Mouse (Mus musculus): Measurements from ENCODE around the gene Ptprn2.

Gene Ptprn2

DNA sequence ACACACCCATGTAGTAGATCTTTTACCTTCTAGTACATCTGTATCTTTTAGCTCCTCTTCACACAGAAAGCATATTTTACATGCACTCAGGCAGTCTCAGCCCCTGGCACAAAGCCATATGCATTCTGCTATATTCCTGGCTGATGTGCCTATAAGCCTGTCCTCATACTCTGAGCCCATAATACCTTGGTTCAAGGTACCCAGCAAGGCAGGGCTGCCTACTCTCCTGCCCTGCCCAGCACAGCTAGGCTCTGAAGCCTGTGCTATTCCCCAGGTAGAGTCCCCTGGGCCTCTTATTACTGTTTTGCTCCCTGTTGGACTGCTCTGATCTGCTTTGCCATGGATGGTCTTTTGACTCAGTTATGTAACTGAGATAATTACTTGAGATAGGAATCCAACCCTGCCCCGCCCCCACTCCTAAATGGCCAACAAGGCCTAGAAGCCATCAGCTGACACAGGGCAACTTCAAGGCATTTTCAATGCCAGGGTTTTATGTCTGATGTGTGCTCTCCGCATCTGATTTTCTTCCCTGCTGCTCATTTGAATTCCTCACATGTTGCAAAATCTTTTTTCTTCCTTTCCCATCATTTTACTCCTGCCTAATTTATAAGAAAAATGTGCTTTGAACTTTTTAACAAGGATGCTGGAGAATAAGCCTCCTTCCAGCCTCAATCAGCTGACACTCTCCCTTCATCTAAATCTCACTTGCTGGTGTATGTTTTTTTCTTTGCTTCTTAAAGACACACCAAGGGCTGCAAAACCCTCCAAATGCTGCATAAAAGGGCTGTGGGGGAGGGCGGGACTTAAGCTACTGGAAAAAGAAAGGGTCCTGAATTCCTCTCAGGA is 598.6 kb downstream of the Ptprn2 start:
- DNase-seq = no peak

DNA sequence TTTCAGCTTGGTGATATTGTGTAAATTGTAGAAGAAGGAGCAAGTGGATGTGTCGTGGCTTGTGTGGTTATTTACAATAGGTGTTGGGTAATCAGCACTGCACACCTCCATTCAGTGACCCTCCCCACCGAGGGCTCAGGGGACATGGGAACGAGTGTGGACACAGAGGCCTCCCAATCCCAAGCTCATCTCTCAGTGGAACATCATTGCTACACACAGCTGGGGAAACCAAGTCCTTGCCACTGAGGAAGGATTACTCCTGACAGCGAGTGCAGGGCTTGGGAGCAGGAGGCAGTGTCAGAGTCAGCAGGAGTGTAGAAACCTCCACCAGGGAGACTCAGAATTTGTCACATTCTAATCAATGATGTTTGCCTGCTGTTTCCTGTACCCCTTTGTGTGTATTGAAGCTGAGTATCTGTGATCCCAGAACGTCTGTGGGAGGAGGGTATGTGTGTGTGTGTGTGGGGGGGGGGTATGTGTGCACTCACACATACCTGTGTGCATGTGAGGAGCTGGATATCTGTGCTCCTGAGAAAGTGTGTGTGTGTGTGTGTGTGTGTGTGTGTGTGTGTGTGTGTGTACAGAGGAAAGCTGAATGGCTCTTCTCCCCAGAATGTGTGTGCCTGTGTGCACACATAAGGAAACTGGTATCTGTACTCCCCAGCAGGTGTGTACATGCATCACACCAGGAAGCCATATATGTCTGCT is 599.3 kb downstream of the Ptprn2 start:
- no peak for DNase-seq

DNA sequence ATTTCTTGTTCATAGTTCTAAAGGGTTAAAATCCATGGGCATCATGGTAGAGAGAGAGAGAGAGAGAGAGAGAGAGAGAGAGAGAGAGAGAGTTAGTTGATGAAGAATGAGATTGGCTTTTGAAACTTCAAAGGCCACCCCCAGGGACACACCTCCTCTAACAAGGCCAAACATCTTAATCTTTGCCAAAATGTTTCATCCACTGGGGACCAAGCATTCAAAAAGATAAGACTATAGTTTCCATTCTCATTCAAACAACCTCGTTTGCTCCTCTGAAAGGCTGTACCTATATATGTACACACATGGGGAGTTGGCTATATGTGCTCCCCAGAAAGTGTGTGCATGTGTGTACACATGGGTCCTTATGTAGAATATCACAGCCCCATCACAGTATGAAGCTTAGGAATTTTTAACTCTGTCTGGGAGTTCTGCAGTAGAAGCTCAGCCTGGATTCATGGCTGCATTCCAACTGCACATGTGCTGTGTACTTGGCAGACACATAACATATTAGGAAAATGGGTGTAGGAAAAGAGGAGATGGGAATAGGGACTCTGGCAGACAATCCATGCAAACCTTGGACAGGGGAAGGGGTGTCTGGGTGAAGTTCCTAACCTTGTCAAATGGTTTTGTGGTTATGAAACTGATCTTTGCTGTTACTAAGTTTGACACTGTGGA is 600.3 kb downstream of the Ptprn2 start:
- no peak for DNase-seq

DNA sequence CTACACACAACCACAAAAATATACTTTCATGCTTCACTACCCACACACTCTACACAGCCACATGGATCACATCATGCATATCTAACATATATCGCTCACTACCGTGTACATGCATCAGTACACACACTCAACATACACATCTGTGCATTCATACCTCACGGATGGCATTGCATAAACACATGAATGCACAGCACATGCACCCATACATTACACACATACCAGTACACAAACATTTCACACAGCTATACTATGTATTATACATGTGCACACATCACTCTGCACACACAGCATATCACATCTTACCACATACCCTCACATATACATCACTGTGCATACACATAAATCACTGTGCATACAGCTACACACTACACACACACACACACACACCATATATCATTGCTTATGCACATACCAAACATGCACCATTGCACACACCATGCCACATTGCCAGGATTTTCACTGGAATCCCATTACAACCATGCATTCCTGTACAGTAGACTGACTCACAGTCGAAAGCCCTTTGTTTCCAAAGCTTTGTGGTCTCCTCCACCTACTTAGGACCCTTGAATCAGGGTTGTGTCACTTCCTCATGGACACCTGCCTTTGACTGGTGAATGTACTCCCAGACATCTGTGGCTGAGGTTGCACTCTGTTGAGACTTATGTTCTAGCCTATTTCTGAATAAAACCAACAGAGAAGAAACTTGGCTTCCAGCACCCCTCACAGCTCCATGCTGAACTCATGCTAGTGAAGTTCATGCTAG is 607.0 kb downstream of the Ptprn2 start:
- DNase-seq = no peak

DNA sequence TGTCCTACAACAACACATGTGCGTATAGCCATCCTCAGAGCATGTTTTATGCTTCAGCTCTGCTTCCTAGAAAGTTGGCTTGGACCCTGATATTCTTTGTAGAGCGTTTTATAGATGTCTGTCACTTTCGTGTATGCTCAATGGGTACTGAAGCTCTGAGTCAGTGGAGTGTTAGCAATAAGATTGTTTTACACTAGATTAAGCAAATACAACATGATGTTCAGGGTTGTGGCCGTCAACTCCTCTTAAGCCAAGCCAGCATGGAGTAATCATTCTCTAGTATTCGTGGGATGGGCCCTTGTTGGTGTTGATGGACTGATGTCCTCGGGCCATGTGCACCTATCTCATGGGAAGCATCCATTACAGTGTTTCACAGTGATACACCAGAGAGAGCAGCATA is 610.4 kb downstream of the Ptprn2 start:
- peak; percentile 81 for DNase-seq

DNA sequence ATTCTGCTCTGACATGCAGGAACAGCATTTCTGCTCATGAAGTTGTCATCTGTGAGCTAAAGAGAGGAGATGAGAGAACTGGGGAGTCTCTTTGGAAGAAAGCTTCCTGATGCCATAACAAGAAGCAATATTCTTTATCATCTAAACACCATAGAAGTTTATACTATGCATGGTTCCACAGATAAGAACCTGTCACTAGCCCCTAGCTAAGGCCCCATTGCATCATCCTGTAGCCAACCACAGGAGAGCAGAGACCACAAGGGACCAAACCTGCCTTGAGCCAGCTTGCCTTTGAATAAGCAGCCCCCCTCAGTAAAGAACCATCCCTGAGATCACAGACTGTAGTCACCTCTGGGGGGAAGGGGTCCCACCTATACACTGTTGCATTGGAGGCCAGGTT is 612.8 kb downstream of the Ptprn2 start:
- no peak for DNase-seq

DNA sequence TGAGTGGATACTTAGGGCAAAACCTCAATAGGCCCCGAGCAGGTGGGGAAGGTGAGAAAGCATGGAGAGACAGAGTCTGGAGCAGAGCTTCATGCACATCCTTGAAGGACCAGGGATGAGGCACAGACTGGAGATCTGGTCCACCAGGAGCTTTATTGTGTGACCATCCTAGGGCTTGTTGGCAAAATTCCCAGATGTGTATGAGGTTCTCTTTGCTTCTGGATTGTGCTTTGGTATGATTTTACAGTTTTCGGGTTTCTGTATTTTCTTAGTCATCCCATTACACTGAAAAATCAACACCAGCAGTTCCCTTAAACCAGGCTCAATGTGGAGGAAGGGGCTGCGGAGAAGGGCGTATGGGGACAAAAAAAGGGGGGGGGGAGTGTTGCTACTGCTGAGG is 621.2 kb downstream of the Ptprn2 start:
- DNase-seq = no peak

DNA sequence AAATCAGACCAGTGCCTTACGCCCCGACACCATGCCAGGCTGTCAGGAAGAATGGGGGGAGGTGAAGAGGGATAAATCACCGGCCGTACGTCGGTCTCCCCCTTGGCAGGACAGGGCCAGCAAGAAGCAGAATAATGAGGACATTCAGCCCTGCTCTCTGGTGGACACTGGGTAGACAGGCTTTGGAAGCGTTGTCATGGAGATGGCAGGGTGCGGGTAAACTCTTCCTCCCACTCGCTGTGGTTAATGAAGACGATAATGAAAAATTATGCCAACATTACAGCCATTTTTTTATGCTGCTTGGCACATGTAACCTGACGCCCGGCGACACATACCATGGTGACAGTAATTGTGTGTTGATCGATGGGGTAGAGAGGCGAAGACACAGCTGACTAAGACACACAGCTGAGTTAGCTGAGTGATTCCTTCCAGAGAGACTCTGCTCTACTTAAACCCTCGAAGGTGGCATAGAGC is 621.7 kb downstream of the Ptprn2 start:
- peak; percentile 96 for DNase-seq

DNA sequence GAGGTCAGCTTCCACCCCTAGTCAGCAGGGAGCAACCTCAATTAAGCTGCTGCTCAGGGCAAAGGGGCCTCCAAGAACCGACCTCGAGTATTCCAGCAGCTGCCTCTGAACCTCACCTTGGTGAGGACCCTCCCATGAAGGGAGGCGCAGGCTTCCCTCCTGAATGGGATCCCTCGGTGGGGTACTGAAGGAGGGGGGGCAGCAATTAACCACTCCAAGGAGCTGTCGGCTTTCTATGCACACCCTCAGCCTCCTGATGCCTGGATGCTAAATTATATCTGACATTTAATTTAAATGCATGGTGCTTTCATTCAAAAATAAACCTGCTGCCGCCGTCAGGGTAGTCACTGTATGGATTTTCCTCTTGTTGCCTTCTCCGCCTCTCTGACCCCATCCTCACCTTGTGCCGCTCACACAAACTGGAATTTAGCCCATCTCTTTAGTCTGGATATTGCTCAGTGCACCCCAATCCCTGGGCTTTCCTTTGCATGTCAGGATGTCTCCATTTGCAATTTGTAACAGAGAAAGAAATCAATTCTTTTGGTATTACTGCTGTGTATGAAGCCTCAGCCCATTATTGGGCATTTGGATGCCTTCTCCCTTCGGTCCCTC is 629.8 kb downstream of the Ptprn2 start:
- DNase-seq = peak; percentile 51

DNA sequence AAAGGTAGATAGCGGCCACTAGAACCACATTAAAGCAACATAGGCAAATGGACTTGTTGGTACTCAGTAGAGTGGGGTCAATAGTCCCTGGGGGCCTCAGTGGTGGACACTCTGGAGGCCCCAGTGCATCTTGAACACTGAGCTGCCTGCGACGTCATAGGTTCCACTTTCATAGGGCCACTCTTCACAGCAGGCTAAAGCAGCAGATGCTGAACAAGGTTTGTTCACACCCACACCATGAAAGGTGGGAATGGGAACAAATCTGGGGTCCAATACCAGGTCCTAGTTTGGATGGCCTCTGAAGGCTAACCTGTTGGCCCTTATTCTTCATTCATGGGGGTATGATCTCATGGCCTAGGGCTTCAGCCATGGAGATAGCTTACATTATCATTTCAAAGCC is 641.6 kb downstream of the Ptprn2 start:
- DNase-seq = no peak

DNA sequence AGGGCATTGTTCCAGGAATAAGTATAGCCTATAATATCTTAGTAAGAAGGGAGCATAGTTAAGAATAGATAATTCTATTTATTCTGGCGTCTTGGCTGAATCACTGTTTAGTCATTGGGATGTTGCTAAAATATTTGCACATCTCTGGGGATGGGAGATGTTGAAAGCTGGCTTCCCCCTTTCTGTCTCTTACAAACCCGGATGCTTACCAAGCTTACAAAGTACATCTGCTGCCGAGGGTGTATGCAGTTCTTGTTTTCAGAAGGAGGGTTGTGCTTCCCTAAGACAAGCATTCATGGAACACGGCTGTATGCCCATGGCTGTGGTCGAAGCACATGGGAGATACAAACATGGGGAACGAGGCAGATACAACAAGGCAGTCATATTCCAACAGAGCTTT is 642.0 kb downstream of the Ptprn2 start:
- no peak for DNase-seq

DNA sequence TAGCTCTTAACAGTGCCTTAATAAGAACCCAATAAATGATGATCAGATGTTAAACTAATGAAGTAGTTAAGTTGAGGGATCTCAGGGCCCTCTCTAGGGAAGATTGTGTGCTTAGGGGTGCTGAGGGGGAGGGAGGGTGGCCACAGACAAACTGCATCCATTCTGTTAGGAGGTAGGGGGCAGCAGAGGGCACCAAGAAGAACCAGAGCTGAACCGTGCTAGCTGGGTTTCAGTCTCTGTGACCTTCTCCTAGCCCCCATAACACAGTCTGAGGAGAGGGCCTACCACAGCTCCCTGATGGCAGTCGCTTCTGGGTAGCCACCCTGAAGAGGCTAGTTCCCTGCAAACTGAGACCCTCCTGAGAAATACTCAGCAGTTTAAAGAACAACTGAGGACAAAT is 646.6 kb downstream of the Ptprn2 start:
- DNase-seq = peak; percentile 68

DNA sequence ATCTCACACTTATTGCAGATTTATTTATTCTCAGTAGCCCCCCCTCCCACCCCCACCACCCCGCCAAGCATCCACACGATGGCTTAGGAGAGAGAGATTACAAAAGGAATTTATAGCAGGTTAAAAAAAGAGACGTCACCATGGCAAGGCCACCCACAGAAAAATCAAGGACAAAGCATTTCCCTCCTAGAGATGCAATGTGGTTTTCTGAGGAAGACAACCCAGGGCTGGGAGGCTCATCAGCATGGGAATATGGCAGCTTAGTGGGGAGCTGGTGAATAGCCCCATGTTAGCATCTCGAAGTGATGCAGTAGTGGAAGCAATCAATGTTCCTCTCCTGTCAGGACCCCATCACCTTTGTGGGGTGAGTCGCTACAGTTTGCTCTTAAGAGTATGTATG is 649.7 kb downstream of the Ptprn2 start:
- DNase-seq = no peak

DNA sequence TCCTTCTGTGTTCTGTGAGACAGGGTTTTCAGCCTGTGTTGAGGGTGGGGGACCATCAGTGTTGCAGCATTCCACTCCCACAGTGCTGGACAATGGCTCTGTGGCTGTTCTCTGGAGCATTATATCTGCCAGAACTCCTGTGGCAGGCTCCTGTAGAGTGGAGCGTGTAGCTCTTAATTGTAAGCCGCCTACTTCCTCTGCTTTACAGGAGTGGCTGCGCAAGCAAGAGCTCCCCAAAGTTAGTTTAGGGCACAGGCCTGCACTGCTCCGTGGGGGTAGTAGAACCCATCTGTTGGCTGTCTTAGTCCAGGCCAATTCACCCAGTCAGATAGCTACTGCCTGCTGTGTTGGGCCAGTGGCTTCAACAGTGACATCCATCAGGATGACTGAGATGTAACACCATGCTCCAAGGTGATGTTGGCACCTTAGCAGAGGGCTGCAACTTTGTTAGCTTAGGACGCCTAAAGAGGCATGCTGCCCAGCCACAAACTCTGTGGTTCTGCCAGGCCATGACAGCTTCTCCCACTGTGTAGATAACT is 651.0 kb downstream of the Ptprn2 start:
- DNase-seq = no peak

DNA sequence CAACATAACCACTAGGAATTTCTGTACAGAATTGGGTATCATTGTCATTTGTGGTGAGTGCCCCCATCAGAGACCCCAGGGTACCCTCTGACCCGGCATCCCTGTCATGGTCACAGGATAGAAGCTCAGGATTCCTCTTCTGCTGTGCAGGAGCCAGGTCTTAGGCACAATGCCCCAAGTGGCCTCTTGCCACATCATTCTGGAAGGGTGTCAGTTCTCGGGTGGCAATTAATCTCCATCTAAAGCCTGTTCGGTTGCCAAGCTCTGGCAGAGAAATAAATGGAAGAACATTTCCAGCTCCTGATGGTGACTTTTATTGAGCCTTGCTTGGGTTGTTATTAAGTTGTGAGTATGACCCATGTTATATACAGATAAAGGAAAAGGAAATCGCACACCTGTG is 655.4 kb downstream of the Ptprn2 start:
- DNase-seq = no peak

DNA sequence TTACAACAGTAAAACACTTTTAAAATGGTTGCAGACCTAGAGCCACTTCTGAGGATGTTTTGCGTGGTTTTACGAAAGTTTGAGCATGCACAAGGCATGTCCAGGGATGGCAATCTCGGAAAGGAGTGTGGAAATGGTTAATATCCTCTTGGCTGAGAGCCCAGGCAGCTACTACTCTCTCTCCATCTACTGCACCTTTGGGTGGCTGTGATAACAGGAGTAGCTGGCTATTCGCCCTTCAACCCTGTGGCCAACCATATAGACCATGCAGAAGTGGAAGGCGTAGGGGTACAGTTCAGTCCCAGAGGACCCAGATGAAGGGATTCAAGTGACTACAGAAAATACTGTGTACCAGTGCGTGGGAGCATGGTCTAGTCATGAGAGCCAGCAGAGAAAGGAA is 655.9 kb downstream of the Ptprn2 start:
- no peak for DNase-seq

DNA sequence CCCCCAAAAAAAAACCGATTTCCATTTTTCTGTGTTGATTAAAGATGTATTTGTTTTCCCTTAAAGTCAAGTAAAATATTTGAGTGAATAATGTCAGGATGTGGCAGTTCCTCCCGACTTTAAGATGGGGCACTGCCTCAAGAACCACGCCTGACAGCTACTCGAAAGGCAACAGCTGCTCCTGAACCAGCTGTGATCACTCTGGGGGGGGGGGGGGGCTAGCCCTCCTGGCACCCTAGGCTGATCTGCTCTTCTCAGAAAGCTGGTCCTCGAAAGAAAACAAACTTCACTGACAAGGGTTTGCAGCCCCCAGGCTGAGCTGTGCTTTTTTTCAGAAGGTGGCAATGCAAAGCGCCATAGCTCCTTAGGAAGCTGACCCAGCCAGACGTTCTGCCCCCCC is 663.7 kb downstream of the Ptprn2 start:
- no peak for DNase-seq

DNA sequence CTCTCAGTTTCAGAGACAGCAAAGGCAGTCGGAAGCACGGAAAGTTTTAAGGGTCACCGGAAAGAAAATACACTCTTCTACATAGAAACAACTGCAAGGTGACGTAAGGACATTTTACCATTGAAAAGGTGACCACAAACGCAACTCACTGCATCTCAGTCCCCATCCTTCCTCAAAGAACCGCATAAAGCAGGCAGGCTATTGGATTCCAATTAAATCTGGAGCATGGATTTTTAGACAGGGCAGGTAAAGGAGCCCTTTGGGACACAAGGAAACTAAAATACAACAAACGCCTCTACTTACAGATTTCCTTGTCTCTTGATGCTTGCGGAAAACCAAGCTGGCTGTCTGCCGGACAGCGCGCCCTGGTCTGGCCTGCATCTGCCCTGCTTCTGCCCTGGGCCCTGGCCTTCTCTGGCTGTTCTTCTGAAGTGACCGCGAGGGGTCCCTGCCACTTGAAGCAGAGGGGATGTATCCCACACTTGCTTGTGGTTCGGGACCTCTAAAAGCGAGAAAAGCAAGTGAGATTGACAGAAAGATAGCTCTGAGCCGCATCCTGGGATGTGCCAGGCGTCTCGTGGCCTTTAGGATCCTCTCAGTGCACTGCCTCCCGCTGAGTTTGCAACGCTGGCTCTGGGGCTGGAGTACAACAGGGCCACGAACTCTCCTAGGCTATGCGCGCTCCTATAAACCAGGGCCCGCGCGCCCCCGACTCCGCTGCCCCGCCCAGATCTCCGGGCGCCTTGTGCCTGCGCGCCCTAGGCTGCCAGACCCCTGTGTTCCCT is 665.3 kb downstream of the Ptprn2 start:
- DNase-seq = peak; percentile 74

DNA sequence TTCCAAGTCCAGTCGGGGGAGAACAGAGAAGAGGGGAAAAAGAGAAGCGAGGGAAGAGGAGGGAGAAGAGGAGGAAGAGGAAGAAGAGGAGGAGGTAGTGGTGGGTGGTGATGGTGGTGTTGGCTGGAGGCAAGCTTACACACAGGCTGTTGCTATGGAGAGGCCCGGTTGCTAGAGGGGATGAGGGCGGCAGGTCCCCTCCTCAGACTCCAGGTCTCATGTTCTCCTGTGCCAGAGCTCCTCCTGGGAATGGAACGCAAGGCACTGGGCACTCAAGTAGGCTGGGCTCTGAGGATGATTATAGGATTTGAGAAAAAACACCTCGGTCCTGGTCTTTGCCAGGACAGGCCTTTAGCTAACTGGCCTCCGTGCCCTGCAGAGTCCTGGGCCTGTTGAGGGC is 666.1 kb downstream of the Ptprn2 start:
- peak; percentile 48 for DNase-seq

DNA sequence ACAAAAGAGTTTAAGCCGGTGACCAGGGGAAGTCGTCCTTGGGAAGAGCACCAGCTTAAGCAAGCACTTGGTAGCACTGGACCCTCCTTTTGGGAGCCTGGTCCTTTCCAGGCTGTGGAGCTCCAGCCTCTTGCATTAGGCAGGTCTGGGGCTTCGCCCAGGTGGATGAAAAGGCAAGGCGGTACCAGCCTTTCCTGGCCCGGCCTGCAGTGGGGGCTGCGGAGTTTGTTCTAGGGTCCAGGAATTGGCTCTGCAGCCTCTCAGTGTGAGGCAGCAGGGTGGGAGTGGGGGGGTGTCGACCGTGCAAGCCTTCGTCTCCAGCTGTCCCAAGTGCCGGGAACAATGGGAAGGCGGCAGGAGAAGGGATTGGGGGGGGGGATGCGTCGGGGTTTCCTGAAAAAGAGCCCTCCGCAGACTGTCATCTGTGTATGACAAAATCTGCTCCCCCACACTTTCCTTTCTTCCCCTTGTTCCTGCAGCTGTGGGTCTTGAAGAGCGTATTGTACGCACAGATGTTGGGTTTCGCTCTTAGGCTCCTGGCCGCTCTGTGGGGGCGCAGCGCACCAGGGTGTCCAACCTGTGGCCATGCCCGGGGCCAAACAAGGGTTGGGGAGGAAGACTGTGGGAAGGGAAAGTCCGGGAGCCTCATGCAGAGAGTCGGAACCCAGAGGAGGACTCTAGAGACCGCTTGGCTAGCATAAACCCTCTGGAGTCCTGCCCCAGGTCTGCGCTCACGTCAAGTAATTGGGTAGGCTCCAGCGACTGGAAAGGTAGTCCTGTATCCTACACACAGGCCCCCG is 667.0 kb downstream of the Ptprn2 start:
- peak; percentile 52 for DNase-seq

DNA sequence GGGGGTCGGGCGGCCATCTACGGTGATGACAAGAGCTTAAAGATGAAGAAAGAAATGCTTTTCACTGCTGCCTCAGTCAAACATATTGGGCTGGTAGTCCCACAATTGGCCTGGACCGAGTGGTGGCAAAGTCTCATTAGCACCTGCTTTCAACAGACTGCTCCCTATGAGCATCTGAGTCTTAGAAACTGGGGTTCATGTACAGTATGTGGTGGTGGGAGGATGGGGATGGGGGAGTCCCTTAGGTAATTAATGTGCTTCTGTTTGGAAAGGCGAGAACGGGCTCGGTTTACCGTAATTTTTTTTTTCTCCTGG is 667.6 kb downstream of the Ptprn2 start:
- no peak for DNase-seq
